Mouse (Mus musculus) midbrain, postnatal 0 days (tissue): ENCODE data around the gene Nxt2. TPM values are rescaled to one million over a fixed set of nuclear protein-coding genes. Genes with fewer than 3 reads are reported as not detected.
A peak's percentile ranks its signal among the peaks of the same experiment; 100 is the strongest.
"Not testable (repeated sequence)": the region's sequence is repeated elsewhere in the genome, so short reads cannot be mapped to it uniquely, and the experiment has no call there.

Experiments used
- ATAC-seq: fragments of 200-750 bp; cut with Nextera tagmentation; 2 replicates; pipeline ENCODE4 v1.8.0; 2017; ENCODE audit warnings: moderate number of reproducible peaks, mild to moderate bottlenecking, moderate TSS enrichment, moderate library complexity; ENCODE audit not compliant: low FRiP score
- DNase-seq: peaks from one replicate; pipeline ENCODE4 v3.0.0-alpha.2; 2015; ENCODE audit warnings: low spot score
- H3K27ac ChIP-seq: fragments of 300-500 bp; sonication (generic); 2 replicates; pipeline ENCODE4 v1.5.1; 2014; ENCODE audit warnings: low read depth, mild to moderate bottlenecking, low read length, mixed read lengths
- H3K27me3 ChIP-seq: fragments of 300-500 bp; sonication (generic); 2 replicates; pipeline ENCODE4 v1.6.1; 2014; ENCODE audit warnings: low read length, control low read depth, mixed read lengths; ENCODE audit not compliant: insufficient read depth
- H3K36me3 ChIP-seq: fragments of 300-500 bp; sonication (generic); 2 replicates; pipeline ENCODE4 v1.6.1; 2014; ENCODE audit warnings: low read length, control low read depth, mixed read lengths; ENCODE audit not compliant: insufficient read depth
- H3K4me1 ChIP-seq: fragments of 300-500 bp; sonication (generic); 2 replicates; pipeline ENCODE4 v1.6.1; 2014; ENCODE audit warnings: mild to moderate bottlenecking, control low read depth, antibody characterized with exemption, low read length, mixed read lengths; ENCODE audit not compliant: insufficient read depth
- H3K4me2 ChIP-seq: fragments of 300-500 bp; sonication (generic); 2 replicates; pipeline ENCODE4 v1.6.1; 2014; ENCODE audit warnings: low read depth, mild to moderate bottlenecking, low read length, mixed read lengths; ENCODE audit not compliant: poor library complexity, severe bottlenecking
- H3K4me3 ChIP-seq: fragments of 300-500 bp; sonication (generic); 2 replicates; pipeline ENCODE4 v1.5.1; 2014; ENCODE audit warnings: low read depth, mild to moderate bottlenecking, low read length, moderate library complexity
- H3K9ac ChIP-seq: fragments of 300-500 bp; sonication (generic); replicated peaks from 2 replicates; pipeline ENCODE4 v1.6.1; 2014; ENCODE audit warnings: mild to moderate bottlenecking, low read length, moderate library complexity, mixed read lengths; ENCODE audit not compliant: poor library complexity, severe bottlenecking
- H3K9me3 ChIP-seq: fragments of 300-500 bp; sonication (generic); 2 replicates; pipeline ENCODE4 v1.6.1; 2016; ENCODE audit warnings: low read length, control low read depth
- CTCF ChIP-seq: IDR thresholded peaks from 2 replicates; pipeline ENCODE4 v1.5.1; 2016; ENCODE audit warnings: antibody characterized with exemption, mild to moderate bottlenecking
- WGBS: fragments of 180-500 bp; shearing (Covaris S2); extraction: QIAGEN DNeasy Blood & Tissue Kit; methylation state at CpG from one replicate; pipeline ENCODE4 v1.1.7; 2014; 5-methylcytosine and 5-hydroxymethylcytosine counted together
- polyA plus RNA-seq: library from polyadenylated mRNA; unstranded; fragments of >200 nt; fragmentation: Nextera tagmentation; extraction: Ambion mirVana; gene quantifications from 2 replicates; pipeline ENCODE4 v1.2.1, GENCODE M21; 2015
- total RNA-seq: library from RNA; depleted of rRNA; stranded (reverse); fragments of >200 nt; gene quantifications from 2 replicates; pipeline ENCODE4 v1.2.3, GENCODE M21; 2014

Gene Nxt2
- total and polyA plus RNA-seq, 2 experiments from 2014 or later, result 18.8 to 23.5 TPM

DNA sequence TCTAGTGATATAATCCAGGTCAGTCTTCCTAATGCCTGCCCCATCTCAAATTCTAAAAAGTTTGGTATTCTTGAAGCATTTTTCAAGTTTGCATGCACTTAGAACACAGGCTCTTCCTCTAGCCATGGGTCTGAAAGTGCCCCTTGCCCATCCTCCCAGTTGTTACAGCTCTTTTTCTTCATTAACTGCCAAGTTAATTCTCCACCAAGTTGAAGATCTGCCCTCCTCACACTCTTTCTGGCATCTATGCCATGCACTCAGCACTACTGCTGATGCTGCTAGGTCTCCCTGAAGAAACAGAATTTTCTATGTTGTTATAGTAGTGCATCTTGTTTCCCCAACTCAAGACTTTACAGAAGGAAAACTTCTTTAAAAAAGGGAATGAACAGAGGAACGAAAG, 31.0 kb upstream of the Nxt2 start:
- WGBS, result 91% methylated on average over 1 of the region's 1 CpGs
- no peak for TF ChIP-seq CTCF
- no peaks in the 10 kb centered on the region for H3K4me1 ChIP-seq
- H3K36me3 ChIP-seq, result no peaks in the 10 kb centered on the region
- no peak overlapping the region for H3K4me3 ChIP-seq
- H3K27ac ChIP-seq, result no peak overlapping the region
- H3K4me2 ChIP-seq, result no peak overlapping the region
- no peaks in the 10 kb centered on the region for H3K27me3 ChIP-seq
- no peak overlapping the region for H3K9ac ChIP-seq
- H3K9me3 ChIP-seq, result no peaks in the 10 kb centered on the region
- DNase-seq (no peak), ATAC-seq (no peak)

DNA sequence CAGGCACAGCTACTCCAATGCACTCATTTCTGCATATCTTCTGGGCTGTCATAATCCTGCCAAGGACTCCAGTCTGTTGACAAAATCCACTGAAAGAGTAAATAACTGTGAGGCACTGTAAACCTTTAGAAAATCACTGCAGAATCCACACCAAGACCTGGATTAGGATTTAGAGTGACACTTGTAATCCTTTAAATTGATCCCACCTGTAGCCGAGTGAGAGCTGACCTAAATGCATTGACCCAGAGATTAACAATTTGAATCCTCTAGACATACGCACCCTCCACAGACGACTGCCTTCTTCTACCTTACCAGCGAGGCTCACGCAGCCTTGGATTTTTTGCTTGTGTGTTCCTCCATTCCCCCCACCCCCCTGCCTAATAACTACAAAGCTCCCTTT, 29.7 kb upstream of the Nxt2 start, which contains the start of gene Gucy2f:
Gene Gucy2f (minus strand): TSS at position 101 of the 400 bp plus-strand sequence.
- no peaks in the 10 kb centered on the region for H3K4me1 ChIP-seq
- ATAC-seq (no peak), DNase-seq (no peak)
- no peaks in the 10 kb centered on the region for H3K36me3 ChIP-seq
- no peak within 1 kb of the TSS for H3K4me3 ChIP-seq
- 42% methylated on average over 5 of the region's 5 CpGs for WGBS
- TF ChIP-seq CTCF, result no peak
- H3K27me3 ChIP-seq, result no peaks in the 10 kb centered on the region
- no peak within 1 kb of the TSS for H3K4me2 ChIP-seq
- no peak within 1 kb of the TSS for H3K27ac ChIP-seq
- no peak within 1 kb of the TSS for H3K9ac ChIP-seq
- no peaks in the 10 kb centered on the region for H3K9me3 ChIP-seq

- 10% methylated on average over 3 of the region's 3 CpGs for WGBS
- Histone ChIP-seq H3K9me3 (no peaks in the 10 kb centered on the region), H3K4me1 (no peaks in the 10 kb centered on the region), H3K27me3 (no peaks in the 10 kb centered on the region), H3K4me3 (no peak overlapping the region), H3K4me2 (no peak overlapping the region), H3K9ac (no peak overlapping the region), H3K36me3 (no peaks in the 10 kb centered on the region), H3K27ac (no peak overlapping the region)
- ATAC-seq, result no peak
- peak; percentile 67 for DNase-seq
- peak; percentile 96 for TF ChIP-seq CTCF
Measured at GRCm38 (mm10) chrX:142200295-142200694, 26.3 kb upstream of the Nxt2 start.

GRCm38 (mm10) chrX:142227398-142228054, 956 bp downstream of the Nxt2 start:
- ATAC-seq (peak; percentile 75), DNase-seq (peak; percentile 54)
- H3K27ac ChIP-seq, result no peak overlapping the region
- H3K36me3 ChIP-seq, result no peaks in the 10 kb centered on the region
- no peaks in the 10 kb centered on the region for H3K27me3 ChIP-seq
- TF ChIP-seq CTCF, result no peak
- peak overlapping the region; percentile 48 for H3K4me3 ChIP-seq
- no peaks in the 10 kb centered on the region for H3K4me1 ChIP-seq
- WGBS, result 31% methylated on average over 15 of the region's 15 CpGs
- no peak overlapping the region for H3K9ac ChIP-seq
- H3K9me3 ChIP-seq, result no peaks in the 10 kb centered on the region
- peak overlapping the region; percentile 45 for H3K4me2 ChIP-seq

GRCm38 (mm10) chrX:142228055-142228768, 1.6 kb downstream of the Nxt2 start:
- H3K4me2 ChIP-seq, result peak overlapping the region; percentile 45
- H3K36me3 ChIP-seq, result no peaks in the 10 kb centered on the region
- no peaks in the 10 kb centered on the region for H3K9me3 ChIP-seq
- peak overlapping the region; percentile 72 for H3K27ac ChIP-seq
- no peaks in the 10 kb centered on the region for H3K4me1 ChIP-seq
- 19% methylated on average over 27 of the region's 42 CpGs for WGBS
- DNase-seq (peak; percentile 86), ATAC-seq (peak; percentile 97)
- peak overlapping the region; percentile 64 for H3K9ac ChIP-seq
- H3K27me3 ChIP-seq, result no peaks in the 10 kb centered on the region
- TF ChIP-seq CTCF, result no peak
- peak overlapping the region; percentile 48 for H3K4me3 ChIP-seq

- no peaks in the 10 kb centered on the region for H3K4me1 ChIP-seq
- no peak overlapping the region for H3K9ac ChIP-seq
- peak overlapping the region; percentile 48 for H3K4me3 ChIP-seq
- no peaks in the 10 kb centered on the region for H3K9me3 ChIP-seq
- peak overlapping the region; percentile 40 for H3K4me2 ChIP-seq
- ATAC-seq (no peak), DNase-seq (peak; percentile 2)
- no peak for TF ChIP-seq CTCF
- WGBS, result 27% methylated on average over 7 of the region's 7 CpGs
- H3K27me3 ChIP-seq, result no peaks in the 10 kb centered on the region
- no peak overlapping the region for H3K27ac ChIP-seq
- H3K36me3 ChIP-seq, result no peaks in the 10 kb centered on the region
Measured at GRCm38 (mm10) chrX:142228769-142229158, 2.2 kb downstream of the Nxt2 start.

DNA sequence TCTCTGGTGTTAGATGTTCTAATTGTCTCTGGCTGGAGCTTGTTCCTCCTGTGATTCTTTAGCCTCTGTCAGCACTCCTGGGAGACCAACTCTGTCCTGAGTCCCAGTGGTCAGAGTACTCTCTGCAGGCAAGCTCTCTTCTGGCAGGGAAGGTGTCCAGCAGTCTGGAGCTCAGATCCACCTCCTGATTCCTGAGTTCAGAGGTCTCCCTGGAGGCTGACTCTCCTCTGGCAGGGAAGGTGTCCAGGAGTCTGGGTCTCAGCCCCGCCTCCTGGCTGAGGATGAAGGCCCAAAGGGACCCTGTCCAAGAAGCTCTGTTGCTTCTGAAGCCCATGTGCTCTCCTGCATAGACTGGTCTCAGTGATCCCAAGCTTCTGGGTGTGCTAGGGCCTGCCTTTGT, 9.6 kb downstream of the Nxt2 start:
- H3K9ac ChIP-seq, H3K36me3 ChIP-seq, H3K27me3 ChIP-seq, H3K4me1 ChIP-seq, DNase-seq, H3K4me2 ChIP-seq, H3K9me3 ChIP-seq, H3K4me3 ChIP-seq, H3K27ac ChIP-seq, ATAC-seq: not testable (repeated sequence)
- 80% methylated on average over 1 of the region's 1 CpGs for WGBS
